Mouse (Mus musculus) intestine, postnatal 0 days (tissue): ENCODE data around the gene Dnaaf1. TPM values are rescaled to one million over a fixed set of nuclear protein-coding genes. Genes with fewer than 3 reads are reported as not detected.

ENCODE experiments used
- ATAC-seq: fragments of 200-750 bp; cut with Nextera tagmentation; 2 replicates; pipeline ENCODE4 v1.8.0; 2017; ENCODE audit warnings: mild to moderate bottlenecking, moderate TSS enrichment, moderate library complexity
- H3K27ac ChIP-seq: fragments of 300-500 bp; sonication (generic); 2 replicates; pipeline ENCODE4 v1.5.1; 2014; ENCODE audit warnings: mild to moderate bottlenecking, low read depth, low read length, moderate library complexity
- H3K27me3 ChIP-seq: fragments of 300-500 bp; sonication (generic); replicated peaks from 2 replicates; pipeline ENCODE4 v1.6.1; 2014; ENCODE audit warnings: low read length, mixed read lengths; ENCODE audit not compliant: control insufficient read depth, insufficient read depth
- H3K36me3 ChIP-seq: fragments of 300-500 bp; sonication (generic); 2 replicates; pipeline ENCODE4 v1.6.1; 2014; ENCODE audit warnings: mild to moderate bottlenecking, moderate library complexity; ENCODE audit not compliant: control insufficient read depth, insufficient read depth
- H3K4me1 ChIP-seq: fragments of 300-500 bp; sonication (generic); replicated peaks from 2 replicates; pipeline ENCODE4 v1.6.1; 2014; ENCODE audit warnings: antibody characterized with exemption, low read length, mixed read lengths; ENCODE audit not compliant: control insufficient read depth, insufficient read depth
- H3K4me2 ChIP-seq: fragments of 300-500 bp; sonication (generic); replicated peaks from 2 replicates; pipeline ENCODE4 v1.6.1; 2014; ENCODE audit warnings: low read depth, mild to moderate bottlenecking, moderate library complexity
- H3K4me3 ChIP-seq: fragments of 300-500 bp; sonication (generic); 2 replicates; pipeline ENCODE4 v1.5.1; 2014; ENCODE audit warnings: low read depth, low read length
- H3K9ac ChIP-seq: fragments of 300-500 bp; sonication (generic); 2 replicates; pipeline ENCODE4 v1.6.1; 2014; ENCODE audit warnings: mild to moderate bottlenecking, low read depth, low read length
- H3K9me3 ChIP-seq: fragments of 300-500 bp; sonication (generic); 2 replicates; pipeline ENCODE4 v1.6.1; 2016; ENCODE audit warnings: mixed run types; ENCODE audit not compliant: control insufficient read depth
- CTCF ChIP-seq: sonication (generic); IDR thresholded peaks from 2 replicates; pipeline ENCODE4 v1.5.1; 2016; ENCODE audit warnings: low read depth, mild to moderate bottlenecking, control low read depth, antibody characterized with exemption, moderate library complexity
- WGBS: fragments of 180-500 bp; shearing (Covaris S2); extraction: QIAGEN DNeasy Blood & Tissue Kit; methylation state at CpG from one replicate; pipeline ENCODE4 v1.1.7; 2014; 5-methylcytosine and 5-hydroxymethylcytosine counted together
- polyA plus RNA-seq: library from polyadenylated mRNA; unstranded; fragments of >200 nt; fragmentation: Nextera tagmentation; extraction: Ambion mirVana; gene quantifications from 2 replicates; pipeline ENCODE4 v1.2.1, GENCODE M21; 2015

The Dnaaf1 gene
- polyA plus RNA-seq, 1 experiment from 2014 or later = 3.6 TPM

DNA sequence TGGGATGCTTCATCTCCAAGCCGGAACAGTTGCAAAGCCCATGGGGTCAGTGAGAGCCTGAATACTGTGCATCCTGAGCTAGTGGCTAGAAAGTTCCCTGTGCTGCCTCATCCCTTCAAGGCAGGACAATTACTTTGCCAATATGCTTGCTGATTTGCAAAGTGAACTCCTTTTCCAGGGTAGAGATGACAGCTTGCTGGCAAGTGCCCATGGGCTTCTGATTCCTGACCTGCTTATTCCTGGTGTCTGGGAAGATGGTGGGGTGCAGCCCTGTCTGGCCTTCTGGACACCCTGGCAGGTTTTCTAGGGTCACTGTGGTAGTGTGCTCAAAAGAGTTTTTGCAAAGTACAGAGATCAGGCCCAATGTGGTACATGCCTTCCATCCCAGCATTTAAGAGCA, 67.9 kb downstream of the Dnaaf1 start:
- no peaks in the 10 kb centered on the region for H3K36me3 ChIP-seq
- H3K9me3 ChIP-seq = no peaks in the 10 kb centered on the region
- H3K27ac ChIP-seq = no peak overlapping the region
- no peak for ATAC-seq
- no peak for TF ChIP-seq CTCF
- no peaks in the 10 kb centered on the region for H3K4me1 ChIP-seq
- H3K4me3 ChIP-seq = no peak overlapping the region
- no peak overlapping the region for H3K9ac ChIP-seq
- H3K4me2 ChIP-seq = no peak overlapping the region
- no peaks in the 10 kb centered on the region for H3K27me3 ChIP-seq
- 91% methylated on average over 1 of the region's 1 CpGs for WGBS

GRCm38 (mm10) chr8:119644429-119644960, 69.5 kb downstream of the Dnaaf1 start:
- no peaks in the 10 kb centered on the region for H3K36me3 ChIP-seq
- no peak overlapping the region for H3K4me2 ChIP-seq
- no peaks in the 10 kb centered on the region for H3K27me3 ChIP-seq
- ATAC-seq = no peak
- no peaks in the 10 kb centered on the region for H3K4me1 ChIP-seq
- no peak overlapping the region for H3K9ac ChIP-seq
- no peak overlapping the region for H3K4me3 ChIP-seq
- WGBS = 61% methylated on average over 17 of the region's 17 CpGs
- no peak overlapping the region for H3K27ac ChIP-seq
- no peaks in the 10 kb centered on the region for H3K9me3 ChIP-seq
- TF ChIP-seq CTCF = no peak

GRCm38 (mm10) chr8:119644981-119645597, 70.1 kb downstream of the Dnaaf1 start:
- ATAC-seq = no peak
- no peak overlapping the region for H3K4me2 ChIP-seq
- WGBS = 70% methylated on average over 18 of the region's 18 CpGs
- no peak overlapping the region for H3K9ac ChIP-seq
- no peak for TF ChIP-seq CTCF
- no peaks in the 10 kb centered on the region for H3K9me3 ChIP-seq
- H3K36me3 ChIP-seq = no peaks in the 10 kb centered on the region
- no peaks in the 10 kb centered on the region for H3K27me3 ChIP-seq
- no peak overlapping the region for H3K27ac ChIP-seq
- no peak overlapping the region for H3K4me3 ChIP-seq
- no peaks in the 10 kb centered on the region for H3K4me1 ChIP-seq

- Histone ChIP-seq H3K27me3 (no peaks in the 10 kb centered on the region), H3K9me3 (no peaks in the 10 kb centered on the region), H3K4me1 (no peaks in the 10 kb centered on the region), H3K4me2 (no peak overlapping the region), H3K9ac (no peak overlapping the region), H3K36me3 (no peaks in the 10 kb centered on the region), H3K4me3 (no peak overlapping the region), H3K27ac (no peak overlapping the region)
- ATAC-seq = no peak
- TF ChIP-seq CTCF = peak; percentile 48
- 72% methylated on average over 3 of the region's 3 CpGs for WGBS
Observed at GRCm38 (mm10) chr8:119646197-119646596, 71.2 kb downstream of the Dnaaf1 start.

GRCm38 (mm10) chr8:119646846-119647245, 71.8 kb downstream of the Dnaaf1 start:
- no peak overlapping the region for H3K27ac ChIP-seq
- no peaks in the 10 kb centered on the region for H3K27me3 ChIP-seq
- no peak overlapping the region for H3K4me3 ChIP-seq
- no peak for ATAC-seq
- H3K4me1 ChIP-seq = no peaks in the 10 kb centered on the region
- H3K9me3 ChIP-seq = no peaks in the 10 kb centered on the region
- peak; percentile 13; the same call in 1 of the 2 replicates for TF ChIP-seq CTCF
- WGBS = 82% methylated on average over 7 of the region's 7 CpGs
- no peaks in the 10 kb centered on the region for H3K36me3 ChIP-seq
- H3K9ac ChIP-seq = no peak overlapping the region
- no peak overlapping the region for H3K4me2 ChIP-seq

Other genes with a start within 250 kb of the Dnaaf1 start
- 256 and 259 TPM in 2 replicates for gene Hsbp1, start 230.7 kb upstream of the Dnaaf1 start, polyA plus RNA-seq
- 29.0 and 29.4 TPM in 2 replicates for gene Mlycd, start 180.4 kb upstream of the Dnaaf1 start, polyA plus RNA-seq
- 17.7 and 19.6 TPM in 2 replicates for gene Osgin1, start 141.1 kb upstream of the Dnaaf1 start, polyA plus RNA-seq
- 1.0 and 1.3 TPM in 2 replicates for gene Necab2, start 128.5 kb upstream of the Dnaaf1 start, polyA plus RNA-seq
- gene Slc38a8, start 73.5 kb upstream of the Dnaaf1 start, polyA plus RNA-seq = 0.07 and 0.18 TPM in 2 replicates
- 32.8 and 33.3 TPM in 2 replicates for gene Mbtps1, start 16.5 kb upstream of the Dnaaf1 start, polyA plus RNA-seq
- 21.6 and 21.8 TPM in 2 replicates for gene Hsdl1, start 52 bp upstream of the Dnaaf1 start, polyA plus RNA-seq
- gene Taf1c, start 30.0 kb downstream of the Dnaaf1 start, polyA plus RNA-seq = 5.0 and 5.1 TPM in 2 replicates
- gene Adad2, start 37.5 kb downstream of the Dnaaf1 start, polyA plus RNA-seq = 0.08 and 0.17 TPM in 2 replicates
- gene Kcng4, start 60.4 kb downstream of the Dnaaf1 start, polyA plus RNA-seq = 0.34 and 0.51 TPM in 2 replicates
- 15.5 and 15.6 TPM in 2 replicates for gene Wfdc1, start 91.1 kb downstream of the Dnaaf1 start, polyA plus RNA-seq
- 2.3 and 2.4 TPM in 2 replicates for gene Atp2c2, start 124.8 kb downstream of the Dnaaf1 start, polyA plus RNA-seq
- 7.7 and 8.4 TPM in 2 replicates for gene Tldc1, start 203.2 kb downstream of the Dnaaf1 start, polyA plus RNA-seq